Mouse (Mus musculus) cerebellum, adult 2 months (tissue): ENCODE measurements around the gene Mb21d2.

ENCODE experiments used
- CTCF ChIP-seq: fragments of 200-500 bp; IDR thresholded peaks from 2 replicates; pipeline ENCODE4 v1.5.1; 2011; ENCODE audit warnings: low read depth, mild to moderate bottlenecking, control low read depth, low read length, moderate library complexity, borderline replicate concordance; ENCODE audit not compliant: insufficient read depth
- POLR2A ChIP-seq: fragments of 200-500 bp; IDR thresholded peaks from 2 replicates; pipeline ENCODE4 v1.6.1; 2011; ENCODE audit warnings: low read length, control low read depth, borderline replicate concordance; ENCODE audit not compliant: insufficient read depth

DNA sequence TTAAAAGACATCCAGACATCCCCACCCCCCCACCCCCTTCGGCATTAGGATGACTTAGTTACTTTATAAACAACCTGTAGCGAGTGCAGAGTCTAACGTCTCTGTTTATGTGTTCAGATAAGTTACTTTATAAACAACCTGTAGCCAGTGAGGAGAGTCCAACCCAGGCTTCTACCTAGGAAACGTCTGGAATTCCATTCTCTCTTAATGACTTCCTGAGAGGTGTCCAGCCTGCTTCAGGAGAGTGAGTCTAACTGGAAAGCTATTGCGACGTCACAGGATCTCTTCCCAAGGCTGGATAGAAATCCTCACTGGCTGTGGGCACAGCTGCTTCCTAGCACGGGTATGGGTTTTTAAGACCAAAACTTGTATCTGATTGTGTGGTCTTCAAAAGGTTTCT is 67.4 kb downstream of the Mb21d2 start:
- TF ChIP-seq CTCF (no peak), POLR2A (no peak)
